Mouse (Mus musculus) retina, postnatal 7 days (tissue): ENCODE results near the gene Tep1.
"Not testable (repeated sequence)": the region's sequence is repeated elsewhere in the genome, so short reads cannot be mapped to it uniquely, and the experiment has no call there.

Source experiments
- DNase-seq: peaks from one replicate; pipeline ENCODE4 v3.0.0-alpha.2; 2012; ENCODE audit warnings: low read depth, low spot score

Gene Tep1

DNA sequence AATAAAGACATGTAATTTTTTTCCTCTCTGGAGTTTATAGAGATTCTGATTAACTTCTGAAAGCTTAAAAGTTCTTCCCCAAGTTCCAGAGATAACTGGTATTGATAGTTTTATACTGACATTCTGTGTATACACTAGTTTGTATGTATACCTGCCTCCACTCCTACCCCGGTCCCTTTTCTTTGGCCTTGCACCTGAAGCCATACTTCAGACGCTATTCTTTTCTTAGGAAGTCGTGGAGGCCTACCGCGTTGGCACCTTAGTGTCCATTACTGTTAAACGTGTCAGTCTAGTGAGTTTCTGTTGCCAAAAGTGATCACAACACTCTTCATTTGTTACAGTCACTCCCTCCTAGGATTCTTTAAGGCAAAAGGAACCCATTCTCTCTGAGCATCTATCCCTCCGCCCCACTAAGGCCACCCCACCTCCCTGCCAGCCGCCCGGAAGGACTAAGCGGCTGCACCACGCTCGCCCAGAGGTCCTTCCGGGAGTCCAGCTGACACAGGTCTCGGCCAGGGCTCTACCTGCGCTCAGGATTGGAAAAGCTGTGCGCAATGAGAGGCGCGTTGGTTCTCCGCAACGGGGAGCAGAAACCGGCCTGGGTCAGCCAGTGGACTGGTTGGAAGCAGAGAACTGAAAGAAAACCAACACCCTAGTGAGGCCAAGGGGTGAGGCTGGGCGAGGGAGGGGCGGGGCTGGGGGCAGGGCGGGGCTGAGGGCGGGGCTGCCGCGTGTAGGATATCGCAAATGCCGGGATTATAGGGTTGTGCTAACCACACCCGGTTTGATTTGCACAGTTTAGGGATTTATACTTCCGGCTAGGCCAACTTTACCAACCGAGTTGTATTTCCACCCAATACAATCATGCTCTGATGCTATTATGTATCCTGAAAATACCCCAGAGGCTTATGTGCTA, at the start of gene Tep1:
Tep1 (minus strand) TSS at position 672 of the 916 bp plus-strand sequence.
- peak; percentile 51 for DNase-seq

DNA sequence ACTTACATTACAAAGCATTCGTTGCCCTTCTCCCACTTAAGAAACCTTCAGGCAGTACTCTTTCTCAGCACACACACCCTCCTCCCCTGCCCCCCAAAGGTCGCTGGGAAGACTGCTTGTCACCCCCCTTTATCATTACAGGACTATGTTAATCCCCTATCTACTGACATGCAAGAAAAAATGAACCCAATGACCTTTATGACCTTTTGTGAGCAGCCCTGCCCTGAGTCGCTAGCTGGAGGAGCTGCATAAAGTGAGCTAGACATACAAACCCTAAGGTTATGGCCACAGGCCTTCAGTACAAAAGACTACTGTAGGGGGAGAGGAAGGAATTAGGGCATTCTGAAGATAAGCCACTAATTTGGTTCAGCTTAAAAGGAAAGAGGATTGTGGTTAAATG, 41.0 kb upstream of the Tep1 start:
- DNase-seq: no peak

DNA sequence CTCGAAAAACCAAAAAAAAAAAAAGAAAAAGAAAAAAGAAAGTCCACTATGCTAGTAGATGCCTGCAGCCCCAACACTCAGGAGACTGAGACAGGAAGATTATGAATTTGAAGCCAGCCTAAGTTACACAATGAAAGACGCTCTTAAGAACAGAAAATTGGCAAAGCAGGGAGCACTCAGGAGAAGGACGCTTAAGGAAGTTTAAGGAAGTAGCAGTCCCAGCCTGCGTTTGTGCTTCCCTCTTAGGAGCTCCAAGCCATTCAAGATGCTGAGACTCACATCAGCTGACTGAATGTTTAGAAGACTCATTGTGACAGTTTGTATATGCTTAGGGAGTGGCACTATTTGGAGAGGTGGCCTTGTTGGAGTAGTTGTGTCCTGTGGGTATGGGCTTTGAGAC, 37.8 kb upstream of the Tep1 start:
- DNase-seq: no peak

DNA sequence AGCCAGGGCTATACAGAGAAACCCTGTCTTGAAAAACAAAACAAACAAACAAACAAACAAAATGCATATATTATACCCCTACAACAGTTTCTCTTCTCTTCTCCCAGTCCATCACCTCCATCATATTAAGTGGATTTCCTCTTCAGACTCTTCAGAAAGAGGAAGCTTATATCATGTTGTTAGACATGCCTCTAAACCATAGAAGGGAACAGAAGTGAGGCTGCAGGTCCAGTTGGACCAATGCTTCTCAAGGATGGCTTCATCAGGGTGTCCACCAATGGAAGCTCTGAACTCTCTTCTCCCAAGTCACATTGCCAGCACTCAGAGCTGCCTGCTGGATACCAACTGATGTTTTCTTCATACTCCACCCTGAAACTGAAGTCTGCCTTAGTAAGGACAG, 35.0 kb upstream of the Tep1 start:
- not testable (repeated sequence) for DNase-seq

DNA sequence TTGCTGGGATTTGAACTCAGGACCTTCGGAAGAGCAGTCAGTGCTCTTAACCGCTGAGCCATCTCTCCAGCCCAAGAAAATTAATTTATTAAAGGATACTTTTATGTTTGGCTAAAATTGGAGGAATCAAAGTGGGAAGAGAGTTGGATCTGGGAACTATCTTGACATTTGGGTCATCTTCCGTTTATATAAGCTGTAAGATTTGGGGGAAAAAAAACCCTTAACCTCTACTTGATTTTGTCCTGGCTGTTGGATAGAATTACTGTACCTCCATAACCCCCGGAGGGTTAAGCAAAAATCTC, 34.4 kb upstream of the Tep1 start:
- DNase-seq: no peak

DNA sequence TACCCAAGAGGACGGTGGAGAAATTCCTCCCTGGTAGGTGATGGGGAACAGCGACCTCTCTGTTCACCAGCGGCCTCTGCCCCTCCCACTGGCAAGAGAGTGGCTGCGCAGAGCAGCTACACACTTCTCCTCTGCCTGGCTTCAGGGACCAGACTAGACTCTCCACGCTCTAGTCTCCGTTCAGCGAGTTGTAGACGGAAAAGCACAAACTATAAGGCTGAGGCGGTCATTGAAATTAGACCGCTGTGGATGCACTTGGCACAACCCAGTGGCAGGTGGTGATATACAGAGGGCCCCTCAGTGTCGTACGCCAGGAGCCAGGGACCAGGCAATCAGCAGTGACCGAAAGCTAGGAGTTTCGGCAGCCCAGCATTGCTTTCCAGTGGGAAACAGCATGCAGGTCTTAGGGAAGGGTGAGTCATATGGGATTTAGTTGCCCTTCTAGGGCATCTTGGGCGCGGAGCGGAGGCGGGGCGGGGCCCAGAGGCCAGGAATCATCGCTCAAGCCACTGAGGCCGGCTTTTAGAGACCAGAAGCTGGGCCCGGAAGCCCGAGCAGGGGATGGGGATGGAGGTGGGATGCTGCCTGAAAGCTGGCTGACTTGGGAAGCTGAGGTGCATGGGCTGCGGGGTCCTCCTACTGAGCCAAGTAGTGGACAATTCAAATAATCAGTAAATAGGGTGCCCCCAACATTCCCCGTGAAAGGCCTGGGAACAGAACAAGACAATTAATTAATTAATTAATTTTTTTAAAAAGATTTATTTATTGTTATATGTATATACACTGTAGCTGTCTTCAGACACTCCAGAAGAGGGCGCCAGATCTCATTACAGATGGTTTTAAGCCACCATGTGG, 33.8 kb upstream of the Tep1 start:
- DNase-seq: no peak

DNA sequence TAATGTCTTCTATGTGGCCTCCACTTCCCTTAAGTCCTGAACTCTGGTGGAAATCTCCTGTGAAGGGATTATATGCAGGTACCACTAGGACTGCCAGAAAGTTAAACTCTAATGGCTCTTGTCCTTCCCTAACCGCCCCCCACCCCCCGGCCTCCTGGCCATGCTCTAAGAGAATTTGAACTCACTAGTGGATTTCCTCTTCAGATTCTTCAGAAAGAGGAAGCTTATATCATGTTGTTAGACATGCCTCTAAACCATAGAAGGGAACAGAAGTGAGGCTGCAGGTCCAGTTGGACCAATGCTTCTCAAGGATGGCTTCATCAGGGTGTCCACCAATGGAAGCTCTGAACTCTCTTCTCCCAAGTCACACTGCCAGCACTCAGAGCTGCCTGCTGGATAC, 27.6 kb upstream of the Tep1 start:
- not testable (repeated sequence) for DNase-seq

DNA sequence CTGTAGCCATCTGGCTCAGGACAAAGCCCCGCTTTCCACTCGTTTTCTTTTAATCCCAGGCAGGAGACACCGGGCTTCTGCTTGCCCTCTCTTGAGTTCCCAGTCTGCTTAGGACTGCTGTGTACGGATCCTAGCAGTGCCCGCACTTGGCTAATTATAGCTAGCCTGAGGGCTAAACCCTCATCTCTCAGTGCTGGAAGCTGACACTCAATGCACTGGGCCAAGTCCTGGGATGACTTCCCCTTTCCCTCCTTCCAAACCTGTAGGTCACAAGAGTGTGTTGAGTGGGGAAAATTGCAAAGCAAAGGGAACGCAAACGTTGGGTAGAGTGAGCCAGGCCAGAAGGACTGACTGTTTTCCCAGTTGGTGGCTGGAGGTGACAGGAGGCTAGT, 27.0 kb upstream of the Tep1 start, which contains the start of gene Klhl33:
Klhl33 (minus strand) TSS at position 134 of the 392 bp plus-strand sequence.
- DNase-seq: no peak

DNA sequence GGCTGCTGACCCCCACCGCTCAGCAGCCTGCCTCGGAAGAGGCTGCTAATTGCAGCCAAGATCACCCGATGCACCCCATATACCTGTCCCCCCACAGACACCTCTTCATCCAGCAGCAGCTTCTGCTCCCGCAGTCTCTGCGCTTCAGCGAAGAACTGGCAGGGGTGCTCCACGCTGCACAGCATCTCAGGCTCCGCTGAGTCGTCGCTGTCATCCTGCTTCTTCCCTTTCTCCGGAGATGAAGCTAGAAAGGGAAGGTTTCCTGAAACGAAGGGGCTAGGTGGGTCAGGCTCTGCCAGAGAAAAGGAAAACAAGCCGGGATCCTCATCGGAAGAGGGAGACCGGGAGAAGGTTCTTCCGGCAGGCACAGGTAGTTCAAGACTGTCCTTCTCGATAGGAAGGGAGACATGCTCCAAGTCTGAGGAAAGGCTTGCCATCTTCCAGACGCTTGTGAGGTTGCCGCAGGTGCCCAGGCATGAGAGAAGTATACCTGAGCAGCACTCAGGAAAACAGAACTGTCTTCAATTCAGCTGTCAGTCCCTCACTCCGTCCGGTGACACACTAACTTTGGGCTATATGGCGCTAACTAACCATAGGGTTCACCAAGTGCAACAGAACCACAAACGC, 26.5 kb upstream of the Tep1 start:
- no peak for DNase-seq

DNA sequence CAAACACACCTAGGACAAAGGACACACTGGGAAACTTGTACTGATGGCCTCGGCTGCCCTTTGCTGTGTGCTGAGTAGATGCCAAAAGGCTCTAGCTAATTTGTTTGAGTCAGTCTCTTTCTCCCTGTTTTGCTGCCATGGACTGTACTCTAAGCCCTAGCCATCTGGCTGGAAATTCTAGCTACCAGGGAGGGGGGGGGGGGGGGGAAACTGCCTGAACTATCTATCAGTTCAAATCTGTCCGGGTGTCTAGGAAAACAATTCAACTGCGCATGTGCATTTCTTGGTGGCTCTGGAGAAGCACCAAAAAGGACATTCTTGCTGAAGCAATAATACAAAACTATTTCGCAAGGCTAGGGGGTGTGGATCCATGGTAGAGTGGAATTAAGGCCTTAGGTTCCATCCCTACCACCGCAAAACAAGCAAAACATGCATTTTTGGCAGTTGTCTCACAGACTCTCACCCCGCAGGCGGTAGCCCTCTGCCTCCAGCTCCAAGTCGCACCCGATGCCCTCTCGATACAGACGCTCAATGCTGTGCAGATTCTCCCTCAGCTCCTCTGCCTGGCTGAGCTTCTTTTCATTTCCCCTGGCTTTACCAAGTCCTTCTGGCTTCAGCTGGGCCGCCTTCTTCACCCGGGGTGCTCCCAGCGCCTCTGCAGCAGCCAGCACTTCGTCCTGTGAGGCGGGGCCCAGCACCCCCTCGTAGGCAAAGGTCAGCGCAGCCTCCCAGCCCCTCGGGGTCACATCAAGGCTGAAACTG, 25.8 kb upstream of the Tep1 start:
- no peak for DNase-seq

DNA sequence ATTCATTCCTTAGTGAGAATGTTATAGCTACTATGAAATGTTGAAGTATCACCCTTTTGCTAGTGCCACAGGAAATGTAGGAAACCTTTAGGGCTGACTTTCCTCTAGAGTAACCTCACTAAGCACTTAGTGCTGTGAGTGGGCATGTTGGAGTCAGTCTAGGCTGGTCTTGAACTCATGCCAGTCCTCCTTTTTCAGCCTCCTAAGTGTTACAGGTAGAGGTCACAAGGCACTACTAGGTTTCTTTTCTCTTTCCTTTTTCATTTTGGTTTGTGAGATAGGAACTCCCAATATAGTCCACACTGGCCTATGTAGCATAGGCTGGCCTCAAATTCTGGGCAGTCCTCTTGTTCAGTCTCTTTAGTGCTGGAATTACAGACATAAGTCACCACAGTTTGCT, 25.0 kb upstream of the Tep1 start:
- no peak for DNase-seq

DNA sequence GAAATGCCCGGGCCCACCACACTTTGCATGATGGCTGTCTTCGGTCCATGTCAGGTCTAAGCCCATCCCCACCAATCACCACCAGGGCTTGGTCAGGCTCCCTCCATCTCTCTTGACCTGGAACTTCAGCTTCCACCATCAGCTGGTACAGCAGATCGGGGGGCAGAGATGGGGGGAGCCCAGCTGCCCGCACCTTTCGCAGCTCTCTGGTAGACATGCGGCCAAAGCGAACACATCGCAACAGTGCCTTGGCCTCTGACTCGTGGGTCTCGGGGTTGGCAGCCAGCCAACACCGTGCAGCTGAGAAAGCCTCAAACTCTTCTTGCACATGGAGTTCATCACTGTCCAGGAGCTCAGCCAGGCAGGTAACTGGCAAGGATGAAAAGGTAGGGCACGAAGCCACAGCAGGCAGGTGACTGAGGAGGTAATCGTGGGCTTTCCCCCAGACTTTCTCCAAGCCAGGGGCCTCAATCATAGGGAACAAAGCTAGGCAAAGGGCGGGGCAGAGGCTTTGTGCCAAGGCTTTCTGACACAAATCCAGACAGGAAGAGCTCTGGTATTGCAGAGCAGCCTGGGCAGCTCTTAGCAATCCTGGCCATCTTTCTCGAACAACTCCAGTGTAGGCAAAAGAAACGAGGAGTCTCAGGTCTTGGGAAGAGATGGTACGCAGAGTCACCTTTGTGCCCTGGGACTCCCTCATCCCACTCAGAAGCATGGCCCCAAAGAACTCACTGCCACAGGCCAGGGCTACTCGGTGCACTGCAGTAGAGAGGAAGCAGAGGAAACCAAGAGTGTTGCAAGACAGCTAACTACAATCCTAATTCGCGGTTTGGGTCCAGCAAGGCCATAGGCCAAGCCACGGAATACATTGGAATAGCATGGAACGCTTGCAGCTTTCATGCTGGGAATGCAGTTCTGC, 22.4 kb upstream of the Tep1 start:
- DNase-seq: no peak

DNA sequence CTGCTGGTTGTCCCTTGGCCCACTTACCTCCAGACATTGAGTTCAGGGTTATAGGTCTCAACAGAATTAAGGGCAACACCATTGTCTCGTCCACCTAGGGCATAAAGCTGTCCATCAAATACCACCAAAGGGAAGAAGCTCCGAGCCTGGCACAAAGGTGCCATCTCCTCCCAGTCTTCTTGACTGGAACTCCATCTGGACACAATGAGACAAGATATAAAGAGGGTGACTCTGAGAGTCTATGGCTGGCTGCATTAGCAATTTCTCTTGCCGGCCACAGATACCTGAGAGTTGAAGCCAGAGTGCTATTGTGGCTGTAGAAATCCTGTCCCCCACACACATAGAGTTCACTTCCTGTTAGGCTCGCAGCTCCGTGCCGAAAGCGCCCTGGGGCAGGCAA, 21.7 kb upstream of the Tep1 start:
- no peak for DNase-seq

DNA sequence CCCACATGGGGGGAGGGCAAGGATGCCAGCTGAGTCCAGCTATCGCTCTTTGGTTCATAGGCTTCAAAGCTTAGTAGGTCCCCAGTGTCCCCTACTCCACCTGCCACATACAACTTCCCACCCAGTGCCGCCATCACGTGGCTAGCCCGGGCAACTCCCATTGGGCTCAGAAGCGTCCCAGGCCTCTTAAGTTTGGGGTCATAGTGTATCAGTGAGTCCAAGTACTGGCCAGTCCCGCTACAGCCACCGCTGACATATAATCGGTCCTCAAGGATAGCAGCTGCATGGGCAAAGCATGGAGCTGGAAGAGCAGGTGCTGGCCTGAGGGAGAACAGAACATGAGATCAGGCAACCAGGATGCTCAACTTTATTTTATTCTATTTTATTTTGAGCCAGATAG, 21.3 kb upstream of the Tep1 start:
- no peak for DNase-seq

DNA sequence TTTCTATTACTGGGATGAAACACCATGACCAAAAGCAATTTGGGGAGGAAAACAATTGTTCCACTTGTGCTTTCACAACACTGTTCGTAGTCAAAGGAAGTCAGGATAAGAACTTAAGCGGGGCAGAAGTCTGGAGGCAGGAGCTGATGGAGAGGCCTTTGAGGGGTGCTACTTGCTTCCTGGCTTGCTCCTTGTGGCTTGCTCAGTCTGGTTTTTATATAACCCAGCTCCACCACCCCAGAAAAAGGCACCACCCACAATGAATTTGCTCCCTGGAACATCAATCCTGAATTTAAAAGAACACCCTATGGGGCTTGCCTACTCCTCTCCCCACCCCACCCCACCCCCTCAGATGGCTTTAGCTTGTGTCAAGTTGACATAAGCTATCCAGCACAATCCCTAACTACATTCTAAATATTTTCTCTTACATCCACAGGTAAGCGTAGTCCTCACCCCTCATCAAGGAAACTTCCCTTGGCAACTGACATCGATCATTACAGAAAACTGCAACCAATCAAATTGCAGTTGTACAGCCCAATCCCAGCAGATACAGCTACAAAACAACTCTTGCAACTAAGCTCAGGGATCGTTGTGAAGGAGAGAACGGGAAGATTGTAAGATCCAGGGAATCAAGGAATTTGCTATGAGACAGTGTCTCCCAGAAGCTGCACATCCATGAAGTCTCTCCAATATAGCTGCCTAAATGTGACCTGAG, 6.0 kb upstream of the Tep1 start:
- DNase-seq: no peak

DNA sequence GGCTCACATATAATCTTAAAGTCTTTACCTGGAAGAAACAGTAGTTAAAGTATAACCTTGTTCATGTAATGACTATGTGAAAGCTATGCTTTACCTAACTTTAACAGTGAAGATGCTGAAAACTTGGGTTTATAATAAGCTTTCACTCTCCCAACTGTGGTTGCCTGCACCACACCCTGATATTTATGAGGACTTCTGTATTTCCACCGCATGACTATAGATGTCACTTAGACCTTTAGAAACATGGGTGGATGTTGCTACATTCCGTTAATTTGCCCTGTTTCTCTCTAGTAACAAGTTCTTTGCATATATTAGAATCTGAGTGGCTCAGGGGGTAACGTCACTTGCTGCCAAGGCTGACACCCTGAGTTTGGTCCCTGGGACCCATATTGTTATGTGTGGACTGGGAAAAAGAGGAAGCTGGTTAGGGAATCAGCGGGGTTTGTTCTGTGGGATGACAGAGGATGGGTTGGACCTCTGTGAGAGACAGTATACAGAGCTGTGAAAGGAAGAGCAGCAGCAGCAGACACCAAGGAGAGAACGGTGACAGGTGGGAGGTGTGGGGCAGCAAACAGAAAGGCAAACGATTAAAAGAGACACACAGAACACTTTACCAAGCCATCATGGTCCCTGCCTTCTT, 5.4 kb upstream of the Tep1 start:
- no peak for DNase-seq

DNA sequence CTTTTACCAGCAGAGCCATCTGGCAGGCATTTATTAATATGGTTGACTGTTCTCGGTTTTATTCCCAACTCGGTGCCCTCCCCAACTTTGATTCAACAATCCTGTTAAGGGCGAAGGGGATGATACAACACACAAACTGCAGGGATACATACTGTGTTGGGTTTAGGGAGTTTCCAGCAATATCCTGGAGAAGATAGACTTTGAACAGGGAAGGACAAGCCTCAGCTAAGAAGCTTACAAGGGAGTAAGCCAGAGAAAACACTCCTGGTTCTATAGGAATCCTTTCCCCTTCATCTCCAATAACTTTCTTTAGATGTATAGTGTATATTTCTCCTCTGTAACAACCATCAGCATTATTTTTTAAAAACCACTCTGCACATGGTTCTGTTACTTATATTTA, 4.8 kb upstream of the Tep1 start:
- DNase-seq: no peak

DNA sequence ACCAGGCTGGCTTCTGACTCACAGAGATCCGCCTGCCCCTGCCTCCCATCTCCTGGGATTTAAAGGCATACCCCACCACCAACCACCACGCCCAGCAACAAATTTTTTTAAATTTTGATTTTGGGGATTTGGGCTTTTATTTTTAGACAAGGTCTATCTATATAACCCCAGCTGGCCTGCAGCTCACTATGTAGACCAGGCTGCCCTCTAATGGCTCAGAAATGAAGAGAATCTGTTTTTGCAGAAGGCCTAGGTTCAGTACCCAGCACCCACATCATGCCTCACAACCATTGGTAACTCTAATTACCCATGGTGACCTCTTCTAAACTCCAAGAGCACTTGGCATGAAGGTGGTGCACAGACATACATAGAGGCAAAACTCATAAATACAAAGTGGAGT, 924 bp upstream of the Tep1 start:
- no peak for DNase-seq

DNA sequence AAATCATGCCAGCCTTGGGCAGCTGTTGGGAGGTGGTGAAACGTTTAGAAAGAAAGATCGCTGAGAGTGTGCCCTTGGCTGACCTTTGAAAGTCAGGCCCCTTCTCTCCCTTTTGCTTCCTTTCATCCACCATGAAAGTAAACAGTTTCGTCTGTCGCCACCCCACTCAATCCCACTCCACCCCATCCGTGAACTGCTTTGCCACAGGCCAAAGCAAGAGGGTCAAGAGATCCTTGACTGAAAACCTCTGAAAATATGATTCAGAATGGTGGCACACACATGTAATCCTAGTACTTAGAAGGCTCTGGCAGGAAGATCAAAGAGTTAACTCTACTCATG, 414 bp upstream of the Tep1 start:
- no peak for DNase-seq

DNA sequence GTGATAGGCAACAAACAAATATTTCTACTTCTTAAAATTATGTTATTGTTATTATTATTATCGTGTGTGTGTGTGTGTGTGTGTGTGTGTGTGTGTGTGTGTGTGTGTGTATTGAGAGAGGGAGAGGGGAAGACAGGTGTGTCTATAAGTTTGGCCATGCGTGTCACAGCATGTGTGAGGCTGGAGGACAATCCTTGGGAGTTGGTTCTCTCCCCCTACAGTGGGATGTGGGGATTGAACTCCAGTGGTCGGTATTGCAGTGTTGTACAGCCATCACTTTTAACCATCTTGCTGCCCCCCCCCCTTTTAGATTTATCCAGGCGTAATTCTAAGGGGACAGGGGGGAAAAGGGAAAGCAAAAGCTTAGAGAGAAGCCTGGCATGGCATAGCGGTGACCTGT, 1.7 kb downstream of the Tep1 start:
- DNase-seq: no peak
